Comparison of ENCODE assay signal across 8 mouse cellular contexts in the genomic region with DNA sequence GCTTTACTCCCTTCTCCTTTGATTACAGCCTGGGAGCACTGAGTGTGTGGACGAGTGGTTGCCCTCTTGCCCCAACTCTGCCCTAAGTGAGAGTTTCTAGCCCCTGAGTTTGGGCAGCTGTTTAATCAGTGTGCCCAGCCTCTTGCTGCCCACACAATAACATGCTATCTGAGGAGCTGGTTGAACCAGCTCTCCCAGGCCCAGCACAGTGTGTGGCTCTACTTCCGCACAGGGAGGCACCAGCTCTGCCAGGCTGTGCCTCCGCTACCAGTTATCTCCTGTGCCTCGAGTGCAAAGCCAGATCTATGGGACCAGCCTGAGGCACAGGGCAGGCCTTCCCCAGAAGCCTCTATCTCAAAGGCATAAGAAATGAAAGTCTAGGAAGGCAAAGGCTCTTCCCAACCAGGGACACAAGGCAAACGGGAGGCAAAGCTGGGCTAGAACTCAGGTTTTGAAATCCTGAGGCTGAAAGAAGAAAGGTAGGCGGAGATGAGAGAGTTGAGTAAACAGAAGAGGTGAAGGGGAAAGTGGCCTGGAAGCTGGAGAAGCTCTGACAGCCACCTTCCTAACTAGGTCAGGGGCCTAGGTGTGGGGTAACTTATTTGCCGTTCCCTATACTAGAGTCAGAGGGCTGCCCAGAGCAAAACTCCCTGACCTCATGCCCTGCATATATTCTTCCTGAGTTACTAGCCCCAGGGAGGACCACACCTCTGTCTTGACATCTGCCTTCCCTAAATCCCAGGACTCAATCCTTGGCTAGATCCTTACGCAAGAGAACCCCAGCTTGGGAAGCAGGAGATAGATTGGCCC. TPM values are rescaled to one million over a fixed set of nuclear protein-coding genes. Genes with fewer than 3 reads are reported as not detected.
DNase-seq lines count a peak whose midpoint lies in the region; ATAC-seq and TF ChIP-seq lines count a peak whose summit lies in the region.

No protein-coding gene starts in this region.

- H3K4me1 ChIP-seq in cerebellum, adult 2 months (ENCODE audit: control insufficient read depth, insufficient read depth, low read length) = 0 out of 2 replicates have a peak, but pooled peaks cover 3% of the 10 kb centered on the region
- H3K4me1 ChIP-seq in liver, postnatal 0 days (ENCODE audit: insufficient read depth) = peaks cover 31% of the 10 kb centered on the region

- no peak for TF ChIP-seq CTCF in cerebellum, adult 2 months (IDR thresholded peaks at IDR 0.05; ENCODE audit: borderline replicate concordance, insufficient read depth, low read depth, low read length)
- no peak for TF ChIP-seq CTCF in liver, postnatal 0 days (IDR thresholded peaks at IDR 0.05; ENCODE audit: low read depth)

- ATAC-seq in liver, postnatal 0 days = peak; percentile 58

- peaks cover 4% of the 10 kb centered on the region; the same call in 1 of the 2 replicates for H3K9me3 ChIP-seq in liver, postnatal 0 days (ENCODE audit: low read length)

- 0 out of 2 replicates have a peak, but pooled peaks cover 2% of the 10 kb centered on the region for H3K36me3 ChIP-seq in liver, postnatal 0 days (replicated peaks; ENCODE audit: insufficient read depth, low read length)

- H3K27ac ChIP-seq in cerebellum, adult 2 months (ENCODE audit: insufficient read depth, low read length) = peak overlapping the region; percentile 58; the same call in 1 of the 2 replicates
- H3K27ac ChIP-seq in liver, postnatal 0 days (ENCODE audit: low read depth) = peak overlapping the region; percentile 81

- H3K27me3 ChIP-seq in cerebellum, adult 2 months (ENCODE audit: control insufficient read depth, insufficient read depth, low read length) = no peaks in the 10 kb centered on the region
- no peaks in the 10 kb centered on the region for H3K27me3 ChIP-seq in liver, postnatal 0 days (ENCODE audit: insufficient read depth, low read length)

- TF ChIP-seq POLR2A in cerebellum, adult 2 months (IDR thresholded peaks at IDR 0.05; ENCODE audit: borderline replicate concordance, insufficient read depth, low read length) = no peak

- no peak for TF ChIP-seq EP300 in liver, postnatal 0 days (IDR thresholded peaks at IDR 0.05; ENCODE audit: low read depth)

- 70% methylated on average over 8 of the region's 8 CpGs for WGBS in cerebellum, adult 2 months
- whole genome bisulfite sequencing in liver, postnatal 0 days (ENCODE audit: insufficient replicate concordance) = 44% methylated on average over 8 of the region's 8 CpGs

- H3K4me2 ChIP-seq in liver, postnatal 0 days (ENCODE audit: low read depth, low read length) = peak overlapping the region; percentile 83

- no peak for DNase-seq in cerebellum, adult 2 months
- DNase-seq in cerebellum, adult 18-20 months = no peak
- peak; percentile 64 for DNase-seq in urinary bladder, postnatal 14 days (ENCODE audit: low spot score)
- no peak for DNase-seq in urinary bladder, postnatal 10 days (ENCODE audit: low spot score)
- DNase-seq in liver, postnatal 0 days = no peak
- no peak for DNase-seq in embryo, embryonic 11 days
- DNase-seq in layer of hippocampus, postnatal 36 days = no peak
- no peak for DNase-seq in adrenal gland, postnatal 4 days (ENCODE audit: low spot score in 2 of 2)

- H3K4me3 ChIP-seq in cerebellum, adult 2 months (replicated peaks; ENCODE audit: insufficient read depth, low read depth, low read length) = no peak overlapping the region
- H3K4me3 ChIP-seq in liver, postnatal 0 days (ENCODE audit: low read depth, low read length) = peak overlapping the region; percentile 28

- H3K9ac ChIP-seq in liver, postnatal 0 days (replicated peaks) = peak overlapping the region; percentile 62

RNA-seq across cellular contexts. Expression of gene Snx33, which starts 4.1 kb away (rescaled TPM):
- 8.4 and 10.3 TPM in 2 replicates for polyA plus RNA-seq in cerebellum, adult 2 months (2012; rRNA removed)
- 1.6 and 1.8 TPM in 2 replicates for polyA plus RNA-seq in liver, postnatal 0 days (2015; fragmentation: Nextera tagmentation; extraction: Ambion mirVana)
- total RNA-seq in layer of hippocampus, postnatal 36 days (2021) = 1 to 10 TPM; 9.1 to 9.2 TPM
- total RNA-seq in adrenal gland, postnatal 4 days (2021) = 10 to 100 TPM; 28.4 to 30.7 TPM

RNA-seq across cellular contexts. Expression of gene Imp3, which starts 13.2 kb away (rescaled TPM):
- polyA plus RNA-seq in cerebellum, adult 2 months (2012; rRNA removed) = 89.3 and 93.8 TPM in 2 replicates
- polyA plus RNA-seq in liver, postnatal 0 days (2015; fragmentation: Nextera tagmentation; extraction: Ambion mirVana) = 57.6 and 57.8 TPM in 2 replicates
- 10 to 100 TPM; 54.7 to 56.3 TPM for total RNA-seq in layer of hippocampus, postnatal 36 days (2021)
- total RNA-seq in adrenal gland, postnatal 4 days (2021) = 10 to 100 TPM; 87.2 to 87.5 TPM

RNA-seq across cellular contexts. Expression of gene Snupn, which starts 26.6 kb away (rescaled TPM):
- 16.3 and 17.6 TPM in 2 replicates for polyA plus RNA-seq in cerebellum, adult 2 months (2012; rRNA removed)
- polyA plus RNA-seq in liver, postnatal 0 days (2015; fragmentation: Nextera tagmentation; extraction: Ambion mirVana) = 7.7 and 8.2 TPM in 2 replicates
- 10 to 100 TPM; 15.4 to 17.9 TPM for total RNA-seq in layer of hippocampus, postnatal 36 days (2021)
- 10 to 100 TPM; 13.3 to 14.2 TPM for total RNA-seq in adrenal gland, postnatal 4 days (2021)

RNA-seq across cellular contexts. Expression of gene Cspg4, which starts 59.2 kb away (rescaled TPM):
- polyA plus RNA-seq in cerebellum, adult 2 months (2012; rRNA removed) = 7.4 and 8.9 TPM in 2 replicates
- polyA plus RNA-seq in liver, postnatal 0 days (2015; fragmentation: Nextera tagmentation; extraction: Ambion mirVana) = 0.13 and 0.20 TPM in 2 replicates
- 10 to 100 TPM; 18.0 to 19.7 TPM for total RNA-seq in layer of hippocampus, postnatal 36 days (2021)
- total RNA-seq in adrenal gland, postnatal 4 days (2021) = 10 to 100 TPM; 12.4 to 16.5 TPM

RNA-seq across cellular contexts. Expression of gene Odf3l1, which starts 59.6 kb away (rescaled TPM):
- polyA plus RNA-seq in cerebellum, adult 2 months (2012; rRNA removed) = 0.21 and 0.33 TPM in 2 replicates
- polyA plus RNA-seq in liver, postnatal 0 days (2015; fragmentation: Nextera tagmentation; extraction: Ambion mirVana) = not detected in 2 replicates
- not detected for total RNA-seq in layer of hippocampus, postnatal 36 days (2021)
- 1 to 10 TPM in 1 of 2 experiments, under 1 TPM in 1; 0.73 to 1.4 TPM for total RNA-seq in adrenal gland, postnatal 4 days (2021)
